Mouse (Mus musculus): ENCODE measurements around the gene Dcps. TPM values are rescaled to one million over a fixed set of nuclear protein-coding genes. Genes with fewer than 3 reads are reported as not detected.
A peak's percentile ranks its signal among the peaks of the same experiment; 100 is the strongest.

Gene Dcps
- 43.4 and 44.2 TPM in 2 replicates for polyA plus RNA-seq (2015; fragmentation: Nextera tagmentation; extraction: Ambion mirVana)

DNA sequence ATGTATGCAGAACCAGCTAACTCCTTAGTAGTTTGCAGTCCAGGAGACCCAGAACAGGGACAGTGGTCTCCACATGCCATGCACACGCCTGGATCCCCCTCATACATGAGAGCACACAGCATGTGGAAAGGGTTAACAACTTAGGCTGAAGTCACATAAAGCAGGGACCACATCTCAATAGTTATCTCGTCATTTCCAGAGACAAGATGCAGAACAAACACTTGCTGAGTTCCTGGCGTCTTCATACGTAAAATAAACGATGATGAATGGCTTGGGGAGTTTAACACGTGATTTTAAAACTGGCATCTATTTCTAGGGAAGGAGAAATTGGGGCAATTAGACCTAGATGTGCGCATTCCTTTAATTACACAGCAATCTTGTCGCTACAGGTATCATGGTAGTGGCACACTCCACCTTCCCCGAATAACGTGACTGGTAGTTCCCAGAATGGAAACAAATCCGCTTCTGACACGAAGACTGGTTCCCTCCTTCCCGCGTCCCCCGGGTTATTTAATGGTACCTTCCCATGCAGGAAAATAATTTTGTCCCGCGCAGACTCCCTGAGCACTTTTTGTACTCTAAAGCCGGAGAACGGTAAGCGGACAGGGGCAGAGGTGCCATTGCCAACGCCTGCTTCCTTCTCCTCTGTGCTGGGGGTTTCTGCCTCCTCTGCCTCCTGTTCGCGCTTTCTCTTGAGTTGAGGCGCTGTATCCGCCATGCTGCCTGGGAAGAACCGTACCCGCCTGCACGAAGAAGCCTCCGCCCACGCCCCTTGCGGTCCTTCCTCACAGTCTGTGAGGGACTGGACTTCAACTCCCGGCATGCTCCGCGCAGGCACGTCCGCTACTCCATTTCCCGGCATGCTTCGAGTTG is at the start of gene Dcps:
Gene Dcps, minus strand, starts transcription at position 811 of the 873 bp plus-strand sequence.
- ATAC-seq (ENCODE audit: low read depth), result peak; percentile 99
- Histone ChIP-seq H3K9me3 (replicated peaks; ENCODE audit: control insufficient read depth, low read length) (no peaks in the 10 kb centered on the region), H3K9ac (ENCODE audit: low read depth, low read length) (peak within 1 kb of the TSS; percentile 73), H3K36me3 (ENCODE audit: control insufficient read depth, insufficient read depth) (peaks cover 3% of the 10 kb centered on the region), H3K4me2 (ENCODE audit: low read depth, low read length) (peak within 1 kb of the TSS; percentile 94), H3K27ac (ENCODE audit: low read length) (peak within 1 kb of the TSS; percentile 85), H3K27me3 (ENCODE audit: control insufficient read depth, insufficient read depth, low read depth, low read length) (no peaks in the 10 kb centered on the region), H3K4me3 (ENCODE audit: low read depth, low read length) (peak within 1 kb of the TSS; percentile 76), H3K4me1 (ENCODE audit: control insufficient read depth, low read depth, low read length) (peaks cover 13% of the 10 kb centered on the region)
- WGBS (ENCODE audit: insufficient replicate concordance), result under 1% methylated on average over 38 of the region's 38 CpGs

DNA sequence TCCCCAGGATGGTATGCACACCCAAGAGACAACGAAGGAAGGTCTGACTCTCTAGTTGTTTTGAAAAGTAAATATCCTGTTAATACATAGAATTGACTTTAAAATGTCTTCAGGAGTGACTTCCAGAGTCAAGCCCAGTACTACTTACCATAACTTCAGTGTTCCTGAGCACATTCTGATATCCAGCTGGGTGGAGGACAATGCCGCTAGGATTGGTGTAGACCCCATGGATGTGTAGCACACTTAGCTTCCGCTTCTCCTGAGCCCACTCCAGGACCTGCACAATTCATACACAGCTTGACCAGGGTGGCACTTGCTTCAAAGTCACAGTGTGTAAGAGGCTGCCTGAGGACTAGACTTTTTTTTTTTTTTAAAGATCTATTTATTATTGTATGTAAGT is 47.6 kb upstream of the Dcps start:
- H3K4me3 ChIP-seq (ENCODE audit: low read depth, low read length), result no peak overlapping the region
- H3K4me2 ChIP-seq (ENCODE audit: low read depth, low read length), result no peak overlapping the region
- no peaks in the 10 kb centered on the region for H3K9me3 ChIP-seq (replicated peaks; ENCODE audit: control insufficient read depth, low read length)
- peaks cover 4% of the 10 kb centered on the region for H3K36me3 ChIP-seq (ENCODE audit: control insufficient read depth, insufficient read depth)
- H3K27me3 ChIP-seq (ENCODE audit: control insufficient read depth, insufficient read depth, low read depth, low read length), result no peaks in the 10 kb centered on the region
- no peak for ATAC-seq (ENCODE audit: low read depth)
- no peaks in the 10 kb centered on the region for H3K4me1 ChIP-seq (ENCODE audit: control insufficient read depth, low read depth, low read length)
- no peak overlapping the region for H3K27ac ChIP-seq (ENCODE audit: low read length)
- WGBS (ENCODE audit: insufficient replicate concordance), result 84% methylated on average over 3 of the region's 3 CpGs
- H3K9ac ChIP-seq (ENCODE audit: low read depth, low read length), result no peak overlapping the region

DNA sequence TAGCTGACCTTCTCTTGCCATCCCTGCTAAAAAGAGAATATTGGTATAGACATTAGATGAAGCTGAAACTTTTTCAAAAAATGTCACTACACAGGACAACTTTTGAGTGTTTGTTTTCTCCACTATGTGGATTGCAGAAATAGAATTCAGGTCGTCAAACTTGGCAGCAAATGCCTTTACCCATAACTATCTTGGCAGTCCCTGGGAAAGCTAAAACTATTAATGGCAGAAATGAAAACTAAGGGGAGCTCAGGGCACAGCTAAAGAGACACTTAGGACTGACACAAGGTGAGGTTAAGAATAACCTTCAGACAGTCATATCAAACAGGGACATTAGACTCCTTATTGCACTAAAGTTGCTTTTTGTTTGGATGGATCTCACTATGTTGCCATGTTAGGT is 42.1 kb upstream of the Dcps start:
- no peak overlapping the region for H3K27ac ChIP-seq (ENCODE audit: low read length)
- no peaks in the 10 kb centered on the region for H3K4me1 ChIP-seq (ENCODE audit: control insufficient read depth, low read depth, low read length)
- no peak for ATAC-seq (ENCODE audit: low read depth)
- WGBS (ENCODE audit: insufficient replicate concordance), result 51% methylated on average over 1 of the region's 1 CpGs
- H3K9me3 ChIP-seq (replicated peaks; ENCODE audit: control insufficient read depth, low read length), result no peaks in the 10 kb centered on the region
- no peak overlapping the region for H3K4me2 ChIP-seq (ENCODE audit: low read depth, low read length)
- no peaks in the 10 kb centered on the region for H3K27me3 ChIP-seq (ENCODE audit: control insufficient read depth, insufficient read depth, low read depth, low read length)
- peaks cover 31% of the 10 kb centered on the region for H3K36me3 ChIP-seq (ENCODE audit: control insufficient read depth, insufficient read depth)
- H3K4me3 ChIP-seq (ENCODE audit: low read depth, low read length), result no peak overlapping the region
- H3K9ac ChIP-seq (ENCODE audit: low read depth, low read length), result no peak overlapping the region

DNA sequence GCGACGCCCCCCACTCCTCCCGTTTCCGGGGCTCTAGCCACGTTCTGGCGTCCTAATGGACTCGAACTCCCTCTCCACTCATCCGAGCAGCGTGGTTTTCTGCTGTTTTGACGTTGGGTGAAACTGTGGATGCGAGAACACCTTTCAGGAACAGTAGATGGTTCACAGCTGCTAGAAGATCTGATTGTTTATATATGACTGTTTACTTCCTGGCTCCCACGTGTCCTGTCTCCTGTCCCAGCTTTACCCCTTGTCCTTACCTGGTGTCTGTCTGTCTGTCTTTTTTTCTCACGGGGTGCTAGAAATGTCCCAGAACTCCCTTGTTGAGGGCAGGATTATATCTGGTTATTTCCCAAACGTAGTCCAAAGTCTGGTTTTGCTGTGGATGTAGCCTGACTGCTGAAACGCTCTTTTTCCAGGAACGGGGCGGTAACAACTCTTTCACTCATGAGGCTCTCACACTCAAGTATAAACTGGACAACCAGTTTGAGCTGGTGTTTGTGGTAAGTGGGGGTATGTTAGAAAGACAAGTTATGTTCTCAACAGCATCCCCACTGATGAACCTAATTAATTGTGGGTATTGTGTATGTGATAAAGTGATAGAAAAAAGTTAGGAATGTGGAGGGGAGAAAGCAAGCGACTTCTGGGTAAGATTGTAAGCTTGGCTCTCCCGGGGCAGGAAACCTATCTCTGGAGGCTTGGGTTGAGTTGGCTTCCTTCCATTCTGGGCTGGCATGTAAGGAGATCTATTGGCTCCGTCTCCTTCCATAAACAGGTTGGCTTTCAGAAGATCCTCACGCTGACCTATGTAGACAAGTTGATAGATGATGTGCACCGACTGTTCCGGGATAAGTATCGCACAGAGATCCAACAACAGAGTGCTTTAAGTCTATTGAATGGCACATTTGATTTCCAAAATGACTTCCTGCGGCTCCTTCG is 36.0 kb upstream of the Dcps start:
- Histone ChIP-seq H3K4me1 (ENCODE audit: control insufficient read depth, low read depth, low read length) (peaks cover 17% of the 10 kb centered on the region), H3K9ac (ENCODE audit: low read depth, low read length) (peak overlapping the region; percentile 89), H3K27me3 (ENCODE audit: control insufficient read depth, insufficient read depth, low read depth, low read length) (no peaks in the 10 kb centered on the region), H3K36me3 (ENCODE audit: control insufficient read depth, insufficient read depth) (peaks cover 46% of the 10 kb centered on the region), H3K27ac (ENCODE audit: low read length) (peak overlapping the region; percentile 78), H3K4me2 (ENCODE audit: low read depth, low read length) (peak overlapping the region; percentile 91), H3K9me3 (replicated peaks; ENCODE audit: control insufficient read depth, low read length) (no peaks in the 10 kb centered on the region), H3K4me3 (ENCODE audit: low read depth, low read length) (peak overlapping the region; percentile 98)
- WGBS (ENCODE audit: insufficient replicate concordance), result 29% methylated on average over 26 of the region's 26 CpGs
- no peak for ATAC-seq (ENCODE audit: low read depth)

- peaks cover 51% of the 10 kb centered on the region for H3K36me3 ChIP-seq (ENCODE audit: control insufficient read depth, insufficient read depth)
Observed at GRCm38 (mm10) chr9:35210542-35211474, 34.9 kb upstream of the Dcps start, which contains the start of gene Foxred1. Gene Foxred1 (minus strand): TSS chr9:35211055.

GRCm38 (mm10) chr9:35204421-35204820 is 28.6 kb upstream of the Dcps start:
- Histone ChIP-seq H3K9me3 (replicated peaks; ENCODE audit: control insufficient read depth, low read length) (no peaks in the 10 kb centered on the region), H3K27ac (ENCODE audit: low read length) (no peak overlapping the region), H3K27me3 (ENCODE audit: control insufficient read depth, insufficient read depth, low read depth, low read length) (no peaks in the 10 kb centered on the region), H3K4me3 (ENCODE audit: low read depth, low read length) (no peak overlapping the region), H3K9ac (ENCODE audit: low read depth, low read length) (no peak overlapping the region), H3K4me1 (ENCODE audit: control insufficient read depth, low read depth, low read length) (peaks cover 12% of the 10 kb centered on the region), H3K36me3 (ENCODE audit: control insufficient read depth, insufficient read depth) (peaks cover 30% of the 10 kb centered on the region), H3K4me2 (ENCODE audit: low read depth, low read length) (no peak overlapping the region)
- WGBS (ENCODE audit: insufficient replicate concordance), result 79% methylated on average over 2 of the region's 2 CpGs
- ATAC-seq (ENCODE audit: low read depth), result no peak

More at GRCm38 (mm10) chr9:35210542-35211474, 34.9 kb upstream of the Dcps start, which contains the start of gene Foxred1:
- peak within 1 kb of the TSS; percentile 98 for H3K4me3 ChIP-seq (ENCODE audit: low read depth, low read length)
- H3K27me3 ChIP-seq (ENCODE audit: control insufficient read depth, insufficient read depth, low read depth, low read length), result no peaks in the 10 kb centered on the region
- H3K9ac ChIP-seq (ENCODE audit: low read depth, low read length), result peak within 1 kb of the TSS; percentile 89
- under 1% methylated on average over 72 of the region's 72 CpGs for WGBS (ENCODE audit: insufficient replicate concordance)
- H3K4me2 ChIP-seq (ENCODE audit: low read depth, low read length), result peak within 1 kb of the TSS; percentile 99
- H3K27ac ChIP-seq (ENCODE audit: low read length), result peak within 1 kb of the TSS; percentile 78
- peaks cover 17% of the 10 kb centered on the region for H3K4me1 ChIP-seq (ENCODE audit: control insufficient read depth, low read depth, low read length)
- H3K9me3 ChIP-seq (replicated peaks; ENCODE audit: control insufficient read depth, low read length), result no peaks in the 10 kb centered on the region
- ATAC-seq (ENCODE audit: low read depth), result peak; percentile 99

GRCm38 (mm10) chr9:35203536-35203935 is 27.7 kb upstream of the Dcps start:
- Histone ChIP-seq H3K36me3 (ENCODE audit: control insufficient read depth, insufficient read depth) (peaks cover 26% of the 10 kb centered on the region), H3K27ac (ENCODE audit: low read length) (no peak overlapping the region), H3K4me3 (ENCODE audit: low read depth, low read length) (no peak overlapping the region), H3K4me1 (ENCODE audit: control insufficient read depth, low read depth, low read length) (peaks cover 15% of the 10 kb centered on the region), H3K4me2 (ENCODE audit: low read depth, low read length) (no peak overlapping the region), H3K9me3 (replicated peaks; ENCODE audit: control insufficient read depth, low read length) (no peaks in the 10 kb centered on the region), H3K9ac (ENCODE audit: low read depth, low read length) (no peak overlapping the region), H3K27me3 (ENCODE audit: control insufficient read depth, insufficient read depth, low read depth, low read length) (no peaks in the 10 kb centered on the region)
- WGBS (ENCODE audit: insufficient replicate concordance), result 24% methylated on average over 3 of the region's 3 CpGs
- ATAC-seq (ENCODE audit: low read depth), result no peak

- H3K9me3 ChIP-seq (replicated peaks; ENCODE audit: control insufficient read depth, low read length), result no peaks in the 10 kb centered on the region
- peak overlapping the region; percentile 82 for H3K9ac ChIP-seq (ENCODE audit: low read depth, low read length)
- H3K36me3 ChIP-seq (ENCODE audit: control insufficient read depth, insufficient read depth), result peaks cover 5% of the 10 kb centered on the region; the same call in 1 of the 2 replicates
- H3K27ac ChIP-seq (ENCODE audit: low read length), result no peak overlapping the region
- peak overlapping the region; percentile 73 for H3K4me3 ChIP-seq (ENCODE audit: low read depth, low read length)
- no peaks in the 10 kb centered on the region for H3K27me3 ChIP-seq (ENCODE audit: control insufficient read depth, insufficient read depth, low read depth, low read length)
- 19% methylated on average over 9 of the region's 9 CpGs for WGBS (ENCODE audit: insufficient replicate concordance)
- peaks cover 15% of the 10 kb centered on the region for H3K4me1 ChIP-seq (ENCODE audit: control insufficient read depth, low read depth, low read length)
- peak; percentile 44 for ATAC-seq (ENCODE audit: low read depth)
- peak overlapping the region; percentile 90 for H3K4me2 ChIP-seq (ENCODE audit: low read depth, low read length)
Observed at GRCm38 (mm10) chr9:35200529-35201060, 24.7 kb upstream of the Dcps start.

Data from liver, embryonic 16.5 days (tissue).